Mouse (Mus musculus) layer of hippocampus, adult 6 months (tissue): ENCODE measurements around the gene Tdrd5. TPM values are rescaled to one million over a fixed set of nuclear protein-coding genes. Genes with fewer than 3 reads are reported as not detected.

Source experiments
- long read RNA-seq, 2 experiments: library from polyadenylated mRNA; unstranded; transcript quantifications; one replicate each; pipeline ENCODE4 v2.0.0; 2019 to 2020
- polyA plus RNA-seq: library from polyadenylated mRNA; unstranded; fragments of <200 nt; fragmentation: Nextera tagmentation; gene quantifications from 2 replicates; pipeline ENCODE4 v1.2.3, GENCODE M21; 2021

Gene Tdrd5
- polyA plus RNA-seq, result 0.29 and 0.44 TPM in 2 replicates
- long read RNA-seq, experiment 1, partial matches to known transcripts, result 1 of 1 reads
- long read RNA-seq, experiment 1, other reads (novel, unspliced or antisense), result 0 of 1 reads
- long read RNA-seq, experiment 2, partial matches to known transcripts, result 2 of 3 reads
- long read RNA-seq, experiment 2, other reads (novel, unspliced or antisense), result 1 of 3 reads

DNA sequence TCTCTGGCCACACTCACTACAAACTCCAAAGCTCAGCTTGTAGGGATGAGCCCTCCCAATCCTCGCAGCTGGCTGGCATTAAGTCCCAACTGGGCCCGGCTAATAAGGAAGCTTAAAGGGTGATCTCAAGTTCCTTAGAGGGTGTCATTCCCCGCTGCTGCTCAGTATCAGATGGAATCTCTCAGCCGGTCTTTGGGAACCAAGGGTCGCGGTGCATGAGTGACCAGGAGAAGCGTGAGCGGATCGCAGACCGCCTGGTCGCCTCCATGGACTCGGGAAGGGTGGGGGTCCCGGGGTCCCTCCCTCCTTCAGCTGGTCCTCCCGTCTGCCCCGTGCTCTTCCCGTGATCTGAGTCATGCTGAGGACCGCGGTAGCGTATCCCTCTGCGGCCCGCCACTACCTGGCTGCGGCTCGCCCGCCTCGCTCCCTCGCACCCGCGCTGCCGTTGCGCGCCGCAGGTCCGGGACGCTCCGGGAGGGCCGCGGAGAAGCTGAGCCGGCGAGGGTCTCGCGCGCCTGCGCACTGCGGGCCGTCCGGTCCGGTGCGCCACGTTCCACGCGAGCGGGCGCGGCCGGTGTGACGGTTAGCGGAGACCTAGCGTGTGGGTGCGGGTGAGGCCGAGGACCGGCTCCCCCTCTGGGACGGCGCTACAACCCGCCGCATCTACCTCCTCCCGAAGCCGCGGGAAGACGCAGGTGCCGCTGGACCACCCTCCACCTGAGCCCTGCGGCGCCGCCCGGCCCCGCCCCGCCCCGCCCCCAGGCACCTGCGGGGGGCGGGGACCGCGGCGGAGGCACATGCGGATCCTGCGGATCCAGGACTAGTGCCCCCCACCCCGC is at the start of gene Tdrd5:
Tdrd5 (minus strand) TSS at position 754 of the 839 bp plus-strand sequence.

DNA sequence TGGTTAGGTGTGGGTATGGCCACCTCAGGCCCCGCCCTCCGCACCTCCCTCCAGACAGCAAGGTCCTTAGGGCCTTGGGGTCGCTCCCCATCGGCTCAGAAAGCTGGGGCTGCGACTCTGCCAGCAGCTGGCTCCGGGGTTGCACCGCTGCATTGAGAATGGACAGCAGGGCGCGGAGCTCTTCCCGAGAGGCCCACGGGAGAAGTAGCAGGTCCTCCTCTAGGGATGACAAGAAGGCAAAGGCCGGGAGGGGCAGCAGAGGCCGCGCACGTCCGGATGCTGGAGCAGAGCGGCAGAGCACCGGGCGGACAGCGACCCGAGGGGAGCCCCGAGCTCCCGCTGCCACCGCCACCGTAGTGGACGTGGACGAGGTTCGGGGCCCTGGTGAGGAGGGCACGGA is 7.2 kb upstream of the Tdrd5 start, which contains the start of gene Nphs2:
Nphs2 (plus strand) TSS at position 98 of the 400 bp plus-strand sequence.

Other genes with a start within 250 kb of the Tdrd5 start
- 8.9 and 10.4 TPM in 2 replicates for gene Fam163a, start 98.6 kb downstream of the Tdrd5 start, polyA plus RNA-seq
- 0.10 TPM in 1 of 2 replicates, not detected in the other for gene Nphs2, start 7.1 kb upstream of the Tdrd5 start, polyA plus RNA-seq
- 1,020 and 1,047 TPM in 2 replicates for gene Gm2000, start 62.4 kb upstream of the Tdrd5 start, polyA plus RNA-seq
- not detected in 2 replicates for gene Axdnd1, start 117.5 kb upstream of the Tdrd5 start, polyA plus RNA-seq
- gene Soat1, start 170.7 kb upstream of the Tdrd5 start, polyA plus RNA-seq, result 43.9 and 55.1 TPM in 2 replicates
- 8.1 and 9.1 TPM in 2 replicates for gene Gm10031, start 220.3 kb upstream of the Tdrd5 start, polyA plus RNA-seq